Mouse (Mus musculus) heart, postnatal 36 days (tissue): Measurements from ENCODE around the gene 1700014D04Rik. TPM values are rescaled to one million over a fixed set of nuclear protein-coding genes. Genes with fewer than 3 reads are reported as not detected.
A peak's percentile ranks its signal among the peaks of the same experiment; 100 is the strongest.
"Not testable (repeated sequence)": the region's sequence is repeated elsewhere in the genome, so short reads cannot be mapped to it uniquely, and the experiment has no call there.

Experiments used
- DNase-seq, 2 experiments: peaks; one replicate each; pipeline ENCODE4 v3.0.0; 2021 to 2022
- intact Hi-C: fragments of 180-260 bp; cut with DNase I; formaldehyde crosslinking; loops from one replicate; pipeline ENCODE4 v1.15.1; 2025
- total RNA-seq, 2 experiments: library from RNA; stranded (reverse); gene quantifications; 2 replicates each; pipeline ENCODE4 v1.2.3; 2021

Gene 1700014D04Rik
- total RNA-seq, 2 experiments from 2014 or later: not detected

- intact Hi-C loops: no loop called here
Observed at GRCm38 (mm10) chr13:59739397-59739796, 7.2 kb downstream of the 1700014D04Rik start.

GRCm38 (mm10) chr13:59738455-59738854 is 8.1 kb downstream of the 1700014D04Rik start:
- intact Hi-C loops: no loop called here
- no peak for DNase-seq

More at GRCm38 (mm10) chr13:59739397-59739796, 7.2 kb downstream of the 1700014D04Rik start:
- no peak for DNase-seq

GRCm38 (mm10) chr13:59735190-59735589 is 11.4 kb downstream of the 1700014D04Rik start:
- no peak for DNase-seq
- intact Hi-C loops: no loop called here

- DNase-seq, intact Hi-C loops: not testable (repeated sequence)
Observed at GRCm38 (mm10) chr13:59734347-59734746, 12.2 kb downstream of the 1700014D04Rik start.

- intact Hi-C loops: no loop called here
Observed at GRCm38 (mm10) chr13:59733936-59734335, 12.6 kb downstream of the 1700014D04Rik start.

GRCm38 (mm10) chr13:59731652-59732051 is 14.9 kb downstream of the 1700014D04Rik start, which contains the start of gene Spata31d1d:
TSS of gene Spata31d1d (minus strand) at chr13:59731752.
- intact Hi-C loops: no loop called here
- DNase-seq: no peak

More at GRCm38 (mm10) chr13:59733936-59734335, 12.6 kb downstream of the 1700014D04Rik start:
- DNase-seq: no peak

- DNase-seq: peak; percentile 81 to 83
- intact Hi-C loops: loop anchor here (2.0 to 5.0 kb wide), 3 partner anchors 24 to 211 kb away; no protein-coding TSS in a partner anchor
Observed at GRCm38 (mm10) chr13:59728378-59729093, 18.0 kb downstream of the 1700014D04Rik start.

- intact Hi-C loops: loop anchor here (5.0 kb wide), 2 partner anchors 89 to 209 kb away; no protein-coding TSS in a partner anchor
- DNase-seq: no peak
Observed at GRCm38 (mm10) chr13:59726139-59726867, 20.2 kb downstream of the 1700014D04Rik start.

- intact Hi-C loops: not testable (repeated sequence)
Observed at GRCm38 (mm10) chr13:59722089-59722488, 24.5 kb downstream of the 1700014D04Rik start.

GRCm38 (mm10) chr13:59719475-59719874 is 27.1 kb downstream of the 1700014D04Rik start:
- no peak for DNase-seq
- intact Hi-C loops: loop anchor here (1.0 kb wide), 1 partner anchor 18 kb away; no protein-coding TSS in a partner anchor

More at GRCm38 (mm10) chr13:59722089-59722488, 24.5 kb downstream of the 1700014D04Rik start:
- DNase-seq: not testable (repeated sequence)

- intact Hi-C loops: loop anchor here (1.0 kb wide), 1 partner anchor 18 kb away; no protein-coding TSS in a partner anchor
- peak in 1 of 2 experiments; percentile 27 for DNase-seq
Observed at GRCm38 (mm10) chr13:59718857-59719440, 27.6 kb downstream of the 1700014D04Rik start.

- no peak for DNase-seq
- intact Hi-C loops: no loop called here
Observed at GRCm38 (mm10) chr13:59713710-59714109, 32.8 kb downstream of the 1700014D04Rik start.

GRCm38 (mm10) chr13:59711984-59712383 is 34.6 kb downstream of the 1700014D04Rik start, which contains the start of gene Spata31d1b:
TSS of gene Spata31d1b (plus strand) at chr13:59712284.
- DNase-seq, intact Hi-C loops: not testable (repeated sequence)

- intact Hi-C loops: no loop called here
Observed at GRCm38 (mm10) chr13:59710230-59710629, 36.3 kb downstream of the 1700014D04Rik start, which contains the start of gene Spata31d1a. TSS of gene Spata31d1a (minus strand) at chr13:59710330.

GRCm38 (mm10) chr13:59704562-59704961 is 42.0 kb downstream of the 1700014D04Rik start:
- DNase-seq: no peak
- intact Hi-C loops: loop anchor here (2.0 kb wide), 1 partner anchor 24 kb away; no protein-coding TSS in a partner anchor

More at GRCm38 (mm10) chr13:59710230-59710629, 36.3 kb downstream of the 1700014D04Rik start, which contains the start of gene Spata31d1a:
- no peak for DNase-seq

GRCm38 (mm10) chr13:59703514-59703913 is 43.0 kb downstream of the 1700014D04Rik start:
- intact Hi-C loops: no loop called here
- DNase-seq: no peak

- intact Hi-C loops, DNase-seq: not testable (repeated sequence)
Observed at GRCm38 (mm10) chr13:59700137-59700536, 46.4 kb downstream of the 1700014D04Rik start.

GRCm38 (mm10) chr13:59699131-59699530 is 47.4 kb downstream of the 1700014D04Rik start:
- intact Hi-C loops: no loop called here
- no peak for DNase-seq

- no peak for DNase-seq
- intact Hi-C loops: no loop called here
Observed at GRCm38 (mm10) chr13:59695781-59696180, 50.8 kb downstream of the 1700014D04Rik start.

- intact Hi-C loops: no loop called here
- no peak for DNase-seq
Observed at GRCm38 (mm10) chr13:59694008-59694407, 52.5 kb downstream of the 1700014D04Rik start, which contains the start of gene 4921517D22Rik. TSS of gene 4921517D22Rik (minus strand) at chr13:59694108.
